Mouse (Mus musculus) embryonic facial prominence, embryonic 14.5 days (tissue): ENCODE measurements at regions not wholly inside any gene's neighbourhood (a gene's known extent, or its start where the extent isn't known, plus 50 kb on each side); places are given as distances from the start of the nearest gene placed in this dataset.

Experiments used
- ATAC-seq: fragments of 200-750 bp; cut with Nextera tagmentation; 2 replicates; pipeline ENCODE4 v1.8.0; 2017; ENCODE audit warnings: low read depth, moderate number of reproducible peaks, moderate TSS enrichment
- DNase-seq: peaks from one replicate; pipeline ENCODE4 v3.0.0-alpha.2; 2015; ENCODE audit warnings: low spot score
- H3K27ac ChIP-seq: fragments of 300-500 bp; sonication (generic); replicated peaks from 2 replicates; pipeline ENCODE4 v1.5.1; 2014; ENCODE audit warnings: low read depth, mild to moderate bottlenecking, low read length, moderate library complexity
- H3K27me3 ChIP-seq: fragments of 300-500 bp; sonication (generic); replicated peaks from 2 replicates; pipeline ENCODE4 v1.6.1; 2014; ENCODE audit warnings: low read length; ENCODE audit not compliant: control insufficient read depth, insufficient read depth
- H3K36me3 ChIP-seq: fragments of 300-500 bp; sonication (generic); 2 replicates; pipeline ENCODE4 v1.6.1; 2014; ENCODE audit warnings: low read length, mixed read lengths; ENCODE audit not compliant: control insufficient read depth, insufficient read depth
- H3K4me1 ChIP-seq: fragments of 300-500 bp; sonication (generic); 2 replicates; pipeline ENCODE4 v1.6.1; 2014; ENCODE audit warnings: antibody characterized with exemption, low read length; ENCODE audit not compliant: control insufficient read depth, insufficient read depth
- H3K4me2 ChIP-seq: fragments of 300-500 bp; sonication (generic); 2 replicates; pipeline ENCODE4 v1.6.1; 2014; ENCODE audit warnings: low read depth, mild to moderate bottlenecking, low read length, moderate library complexity, mixed read lengths
- H3K4me3 ChIP-seq: fragments of 300-500 bp; sonication (generic); 2 replicates; pipeline ENCODE4 v1.5.1; 2014; ENCODE audit warnings: low read depth, mild to moderate bottlenecking, low read length
- H3K9ac ChIP-seq: fragments of 300-500 bp; sonication (generic); 2 replicates; pipeline ENCODE4 v1.6.1; 2014; ENCODE audit warnings: low read depth, mild to moderate bottlenecking, low read length, moderate library complexity, mixed read lengths
- H3K9me3 ChIP-seq: fragments of 300-500 bp; sonication (generic); 2 replicates; pipeline ENCODE4 v1.6.1; 2016; ENCODE audit warnings: low read length; ENCODE audit not compliant: control insufficient read depth
- WGBS: fragments of 180-500 bp; shearing (Covaris S2); extraction: QIAGEN DNeasy Blood & Tissue Kit; methylation state at CpG from one replicate; pipeline ENCODE4 v1.1.7; 2014; 5-methylcytosine and 5-hydroxymethylcytosine counted together

DNA sequence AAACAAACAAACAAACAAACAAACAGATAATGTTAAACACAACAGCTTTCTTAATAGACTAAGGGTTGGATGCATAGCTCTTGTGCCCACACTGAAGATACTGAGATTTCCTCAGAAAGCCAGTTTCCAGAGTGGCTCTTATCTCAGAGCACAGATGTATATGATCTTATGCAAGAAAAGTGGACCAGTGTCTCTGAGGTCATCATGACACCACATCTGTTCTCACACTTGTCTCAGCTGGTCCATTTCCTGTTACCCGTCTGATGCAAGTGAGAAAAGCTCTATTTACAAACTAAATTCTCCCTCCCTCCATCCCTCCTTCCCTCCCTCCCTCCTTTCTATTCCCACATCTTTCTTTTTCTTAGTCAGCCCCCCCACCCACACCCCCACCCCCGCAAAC, 83.5 kb upstream of the Rab3gap2 start:
- 57% methylated on average over 2 of the region's 2 CpGs for WGBS
- Histone ChIP-seq H3K4me3 (no peak overlapping the region), H3K4me2 (no peak overlapping the region), H3K9me3 (no peaks in the 10 kb centered on the region), H3K27ac (no peak overlapping the region), H3K4me1 (no peaks in the 10 kb centered on the region; the same call in 1 of the 2 replicates), H3K36me3 (no peaks in the 10 kb centered on the region), H3K27me3 (no peaks in the 10 kb centered on the region), H3K9ac (no peak overlapping the region)
- ATAC-seq (no peak), DNase-seq (no peak)

- 54% methylated on average over 5 of the region's 5 CpGs for WGBS
- Histone ChIP-seq H3K4me1 (peaks cover 7% of the 10 kb centered on the region; the same call in 1 of the 2 replicates), H3K4me3 (no peak overlapping the region), H3K9me3 (no peaks in the 10 kb centered on the region), H3K36me3 (no peaks in the 10 kb centered on the region), H3K27me3 (no peaks in the 10 kb centered on the region), H3K9ac (no peak overlapping the region), H3K4me2 (no peak overlapping the region), H3K27ac (no peak overlapping the region)
- DNase-seq (no peak), ATAC-seq (no peak)
Measured at GRCm38 (mm10) chr1:185117711-185118110, 86.2 kb upstream of the Rab3gap2 start.

GRCm38 (mm10) chr1:185113687-185114086, 90.2 kb upstream of the Rab3gap2 start:
- Histone ChIP-seq H3K27ac (no peak overlapping the region), H3K9ac (no peak overlapping the region), H3K4me1 (peaks cover 18% of the 10 kb centered on the region), H3K27me3 (no peaks in the 10 kb centered on the region), H3K4me2 (no peak overlapping the region), H3K36me3 (no peaks in the 10 kb centered on the region), H3K9me3 (no peaks in the 10 kb centered on the region), H3K4me3 (no peak overlapping the region)
- peak; percentile 81 for DNase-seq
- WGBS = 44% methylated on average over 6 of the region's 6 CpGs
- peak; percentile 47; the same call in 1 of the 2 replicates for ATAC-seq

DNA sequence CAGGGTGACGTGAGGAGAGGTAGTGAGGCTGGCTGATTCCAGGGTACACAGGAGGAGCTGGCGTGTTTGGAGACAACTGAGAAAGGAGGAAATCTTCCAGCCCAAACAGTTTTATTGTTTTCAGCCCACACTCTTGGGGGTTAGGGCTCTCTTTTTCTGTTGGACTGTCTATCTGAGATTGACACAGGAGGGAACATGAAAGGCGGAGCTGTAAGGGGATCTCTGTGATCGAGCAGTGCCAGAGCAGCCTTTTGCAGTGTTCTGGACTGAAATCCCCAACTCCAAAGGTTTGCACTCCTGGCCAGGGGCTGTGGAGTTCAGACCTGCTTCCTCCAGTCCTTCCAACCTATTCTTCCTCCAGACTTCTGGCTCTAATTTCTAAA, 91.9 kb upstream of the Rab3gap2 start:
- Histone ChIP-seq H3K27ac (no peak overlapping the region), H3K4me2 (no peak overlapping the region), H3K27me3 (no peaks in the 10 kb centered on the region), H3K36me3 (no peaks in the 10 kb centered on the region), H3K9me3 (no peaks in the 10 kb centered on the region), H3K4me3 (no peak overlapping the region), H3K9ac (no peak overlapping the region), H3K4me1 (peaks cover 18% of the 10 kb centered on the region)
- ATAC-seq (no peak), DNase-seq (no peak)
- WGBS = 46% methylated on average over 4 of the region's 4 CpGs

- H3K4me1 ChIP-seq = peaks cover 18% of the 10 kb centered on the region
- H3K27ac ChIP-seq = no peak overlapping the region
- DNase-seq (peak; percentile 50), ATAC-seq (0 out of 2 replicates have a peak, but pooled peaks have one; percentile 47)
- H3K4me3 ChIP-seq = no peak overlapping the region
- no peak overlapping the region for H3K9ac ChIP-seq
- no peaks in the 10 kb centered on the region for H3K9me3 ChIP-seq
- WGBS = 46% methylated on average over 10 of the region's 10 CpGs
- H3K27me3 ChIP-seq = no peaks in the 10 kb centered on the region
- H3K36me3 ChIP-seq = no peaks in the 10 kb centered on the region
- H3K4me2 ChIP-seq = no peak overlapping the region
Measured at GRCm38 (mm10) chr1:185111347-185112016, 92.4 kb upstream of the Rab3gap2 start.

GRCm38 (mm10) chr1:185104945-185105884, 98.7 kb upstream of the Rab3gap2 start:
- DNase-seq = peak; percentile 28
- WGBS = 42% methylated on average over 7 of the region's 7 CpGs
- H3K27me3 ChIP-seq = no peaks in the 10 kb centered on the region
- H3K9me3 ChIP-seq = no peaks in the 10 kb centered on the region
- H3K4me2 ChIP-seq = no peak overlapping the region
- H3K9ac ChIP-seq = no peak overlapping the region
- H3K4me1 ChIP-seq = no peaks in the 10 kb centered on the region
- ATAC-seq = peak; percentile 79; the same call in 1 of the 2 replicates
- H3K27ac ChIP-seq = no peak overlapping the region
- H3K36me3 ChIP-seq = no peaks in the 10 kb centered on the region
- no peak overlapping the region for H3K4me3 ChIP-seq

GRCm38 (mm10) chr1:185103803-185104202, 100.1 kb upstream of the Rab3gap2 start:
- H3K9ac ChIP-seq = no peak overlapping the region
- no peaks in the 10 kb centered on the region for H3K27me3 ChIP-seq
- H3K4me1 ChIP-seq = peaks cover 7% of the 10 kb centered on the region; the same call in 1 of the 2 replicates
- DNase-seq (no peak), ATAC-seq (no peak)
- H3K4me2 ChIP-seq = no peak overlapping the region
- H3K4me3 ChIP-seq = no peak overlapping the region
- no peaks in the 10 kb centered on the region for H3K9me3 ChIP-seq
- no peaks in the 10 kb centered on the region for H3K36me3 ChIP-seq
- WGBS = 76% methylated on average over 4 of the region's 4 CpGs
- no peak overlapping the region for H3K27ac ChIP-seq

- DNase-seq (peak; percentile 16), ATAC-seq (no peak)
- Histone ChIP-seq H3K4me3 (no peak overlapping the region), H3K27me3 (no peaks in the 10 kb centered on the region), H3K36me3 (no peaks in the 10 kb centered on the region), H3K27ac (no peak overlapping the region; the same call in 1 of the 2 replicates), H3K9me3 (no peaks in the 10 kb centered on the region), H3K9ac (no peak overlapping the region), H3K4me2 (peak overlapping the region; percentile 22), H3K4me1 (peaks cover 17% of the 10 kb centered on the region; the same call in 1 of the 2 replicates)
- 24% methylated on average over 18 of the region's 18 CpGs for WGBS
Measured at GRCm38 (mm10) chr1:185098975-185099958, 99.9 kb upstream of the Mark1 start.
